Mouse (Mus musculus): Measurements from ENCODE around the gene Cnr1.

GRCm38 (mm10) chr4:33920807-33921206, 3.6 kb upstream of the Cnr1 start:
- TF ChIP-seq CTCF (IDR thresholded peaks at IDR 0.05; ENCODE audit: low read depth, low read length) (no peak), POLR2A (IDR thresholded peaks at IDR 0.05; ENCODE audit: insufficient read depth, low read length) (no peak)

Measured in ES-Bruce4 (cell line).